Mouse (Mus musculus) midbrain, embryonic 15.5 days (tissue): Measurements from ENCODE around the gene Olfr1109. TPM values are rescaled to one million over a fixed set of nuclear protein-coding genes. Genes with fewer than 3 reads are reported as not detected.

Source experiments
- ATAC-seq: fragments of 200-750 bp; cut with Nextera tagmentation; replicated peaks from 2 replicates; pipeline ENCODE4 v1.8.0; 2017; ENCODE audit warnings: moderate TSS enrichment
- H3K27ac ChIP-seq: fragments of 300-500 bp; sonication (generic); 2 replicates; pipeline ENCODE4 v1.5.1; 2015; ENCODE audit warnings: mild to moderate bottlenecking, inconsistent platforms
- H3K27me3 ChIP-seq: fragments of 300-500 bp; sonication (generic); replicated peaks from 2 replicates; pipeline ENCODE4 v1.6.1; 2015; ENCODE audit warnings: inconsistent platforms
- H3K36me3 ChIP-seq: fragments of 300-500 bp; sonication (generic); replicated peaks from 2 replicates; pipeline ENCODE4 v1.6.1; 2015; ENCODE audit warnings: inconsistent platforms
- H3K4me1 ChIP-seq: fragments of 300-500 bp; sonication (generic); 2 replicates; pipeline ENCODE4 v1.6.1; 2015; ENCODE audit warnings: inconsistent platforms
- H3K4me2 ChIP-seq: fragments of 300-500 bp; sonication (generic); 2 replicates; pipeline ENCODE4 v1.6.1; 2015; ENCODE audit warnings: inconsistent platforms, mild to moderate bottlenecking, moderate library complexity
- H3K4me3 ChIP-seq: fragments of 300-500 bp; sonication (generic); 2 replicates; pipeline ENCODE4 v1.5.1; 2015; ENCODE audit warnings: mild to moderate bottlenecking, inconsistent platforms
- H3K9ac ChIP-seq: fragments of 300-500 bp; sonication (generic); 2 replicates; pipeline ENCODE4 v1.6.1; 2015; ENCODE audit warnings: mild to moderate bottlenecking, inconsistent platforms
- H3K9me3 ChIP-seq: fragments of 300-500 bp; sonication (generic); 2 replicates; pipeline ENCODE4 v1.6.1; 2016; ENCODE audit warnings: inconsistent platforms
- WGBS: fragments of 180-500 bp; shearing (Covaris S2); methylation state at CpG from one replicate; pipeline ENCODE4 v1.1.7; 2015; ENCODE audit warnings: mixed read lengths; 5-methylcytosine and 5-hydroxymethylcytosine counted together
- polyA plus RNA-seq: library from polyadenylated mRNA; unstranded; fragments of >200 nt; fragmentation: Nextera tagmentation; extraction: Ambion mirVana; gene quantifications from 2 replicates; pipeline ENCODE4 v1.2.1, GENCODE M21; 2015

Gene Olfr1109
- polyA plus RNA-seq = not detected in 2 replicates

DNA sequence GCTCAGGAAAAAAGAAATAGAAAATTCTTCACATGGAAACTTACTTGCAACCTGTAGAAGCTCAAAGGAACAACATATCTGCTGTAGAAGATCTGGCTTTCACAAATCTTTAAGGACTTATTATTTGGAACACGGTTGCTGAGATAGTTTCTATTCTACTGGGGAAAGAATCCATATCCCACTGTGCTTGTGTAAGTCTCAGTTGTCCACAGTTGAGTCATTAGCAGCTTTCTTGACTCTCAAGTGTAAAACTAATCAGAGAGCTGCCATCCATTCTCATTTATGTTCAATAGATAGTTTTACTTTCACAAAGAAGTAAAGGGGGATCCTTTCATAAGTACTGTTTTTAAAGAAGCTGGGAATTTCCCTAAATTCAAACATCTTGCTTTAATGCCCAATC lies at the start of gene Olfr1109:
Gene Olfr1109, minus strand, starts transcription at position 101 of the 400 bp plus-strand sequence.
- Histone ChIP-seq H3K4me1 (no peaks in the 10 kb centered on the region), H3K27ac (no peak within 1 kb of the TSS), H3K4me2 (no peak within 1 kb of the TSS), H3K36me3 (no peaks in the 10 kb centered on the region), H3K4me3 (no peak within 1 kb of the TSS), H3K9ac (no peak within 1 kb of the TSS), H3K9me3 (no peaks in the 10 kb centered on the region), H3K27me3 (no peaks in the 10 kb centered on the region)
- no peak for ATAC-seq
- whole genome bisulfite sequencing = 55% methylated on average over 1 of the region's 1 CpGs

DNA sequence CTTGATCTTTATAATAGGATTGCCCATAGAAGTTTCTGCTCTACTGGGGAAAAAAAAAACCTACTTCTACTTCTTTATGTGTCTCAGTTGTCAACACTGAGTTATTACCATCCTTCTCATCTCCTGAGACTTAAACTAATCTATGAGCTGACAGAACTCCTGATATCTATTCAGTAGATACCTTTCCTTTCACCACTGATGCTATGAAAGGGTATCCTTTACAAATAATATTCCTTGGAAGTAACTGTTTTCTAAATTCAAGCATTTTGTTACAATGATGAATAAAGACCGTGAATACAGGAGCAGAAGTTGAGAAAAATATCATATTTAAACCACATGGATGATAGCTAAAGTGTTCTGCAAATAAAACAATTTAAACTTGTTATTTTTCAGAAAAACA lies 44.4 kb upstream of the Olfr1109 start, which contains the start of gene Olfr1110:
Gene Olfr1110, minus strand, starts transcription at position 101 of the 400 bp plus-strand sequence.
- no peak for ATAC-seq
- Histone ChIP-seq H3K27me3 (no peaks in the 10 kb centered on the region), H3K27ac (no peak within 1 kb of the TSS), H3K36me3 (no peaks in the 10 kb centered on the region), H3K9me3 (no peaks in the 10 kb centered on the region), H3K4me2 (no peak within 1 kb of the TSS), H3K4me1 (no peaks in the 10 kb centered on the region), H3K4me3 (no peak within 1 kb of the TSS), H3K9ac (no peak within 1 kb of the TSS)
- 84% methylated on average over 1 of the region's 1 CpGs for WGBS

DNA sequence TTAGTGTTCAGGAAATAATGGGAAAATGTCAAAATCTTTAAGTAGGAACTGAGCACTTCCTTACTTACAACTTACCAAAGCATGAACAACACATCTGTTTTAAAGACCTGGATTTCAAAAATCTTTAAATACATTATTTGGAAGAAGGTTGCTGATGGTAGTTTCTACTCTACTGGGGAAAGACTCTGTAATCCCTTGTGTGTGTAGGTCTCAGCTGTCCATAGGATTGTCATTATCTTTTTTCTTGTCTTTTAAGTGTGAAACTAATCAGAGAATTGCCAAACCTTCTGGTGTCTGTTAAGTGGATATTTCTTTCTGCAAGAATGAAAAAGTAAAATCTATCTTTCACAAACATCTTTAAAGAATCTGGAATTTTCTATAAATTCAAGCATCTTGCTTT lies 18.7 kb upstream of the Olfr1109 start, which contains the start of gene Olfr259:
Gene Olfr259, minus strand, starts transcription at position 101 of the 400 bp plus-strand sequence.
- no peak for ATAC-seq
- H3K4me2 ChIP-seq = no peak within 1 kb of the TSS
- no peaks in the 10 kb centered on the region for H3K9me3 ChIP-seq
- no peaks in the 10 kb centered on the region for H3K36me3 ChIP-seq
- H3K4me3 ChIP-seq = no peak within 1 kb of the TSS
- H3K9ac ChIP-seq = no peak within 1 kb of the TSS
- no peak within 1 kb of the TSS for H3K27ac ChIP-seq
- H3K27me3 ChIP-seq = no peaks in the 10 kb centered on the region
- H3K4me1 ChIP-seq = no peaks in the 10 kb centered on the region

DNA sequence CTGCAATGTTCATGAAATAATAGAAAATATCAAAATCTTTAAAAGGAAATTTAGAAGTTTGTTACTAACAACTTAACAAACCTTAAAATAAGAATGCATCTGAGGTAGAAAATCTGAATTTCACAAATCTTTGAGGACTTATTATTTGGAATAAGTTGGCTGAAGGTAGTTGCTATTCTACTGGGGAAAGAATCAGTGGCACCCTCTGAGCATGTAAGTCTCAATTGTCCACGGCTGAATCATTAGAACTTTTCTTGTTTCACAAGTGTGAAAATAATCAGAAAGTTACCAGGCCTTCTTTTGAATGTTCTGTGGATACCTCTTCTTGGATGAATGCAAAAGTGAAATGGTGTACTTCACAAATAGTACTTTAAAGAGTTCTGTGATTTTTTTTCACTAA lies 20.1 kb downstream of the Olfr1109 start, which contains the start of gene Olfr1107:
Gene Olfr1107, minus strand, starts transcription at position 101 of the 400 bp plus-strand sequence.
- Histone ChIP-seq H3K27me3 (no peaks in the 10 kb centered on the region), H3K27ac (no peak within 1 kb of the TSS), H3K9me3 (no peaks in the 10 kb centered on the region), H3K4me2 (no peak within 1 kb of the TSS), H3K4me3 (no peak within 1 kb of the TSS), H3K4me1 (no peaks in the 10 kb centered on the region), H3K36me3 (no peaks in the 10 kb centered on the region), H3K9ac (no peak within 1 kb of the TSS)
- ATAC-seq = no peak
- WGBS = 84% methylated on average over 1 of the region's 1 CpGs

GRCm38 (mm10) chr2:87052173-87052572 lies 43.6 kb downstream of the Olfr1109 start, which contains the start of gene Olfr1106:
TSS of gene Olfr1106 (minus strand) at chr2:87052273.
- no peak within 1 kb of the TSS for H3K27ac ChIP-seq
- H3K4me2 ChIP-seq = no peak within 1 kb of the TSS
- H3K4me3 ChIP-seq = no peak within 1 kb of the TSS
- no peak within 1 kb of the TSS for H3K9ac ChIP-seq
- no peaks in the 10 kb centered on the region for H3K27me3 ChIP-seq
- H3K36me3 ChIP-seq = no peaks in the 10 kb centered on the region
- ATAC-seq = no peak
- H3K9me3 ChIP-seq = no peaks in the 10 kb centered on the region
- WGBS = 83% methylated on average over 1 of the region's 1 CpGs
- no peaks in the 10 kb centered on the region for H3K4me1 ChIP-seq

Other genes starting within 250 kb of the Olfr1109 start
- not detected in 2 replicates for gene Olfr1095, start 244.3 kb downstream of the Olfr1109 start, polyA plus RNA-seq
- not detected in 2 replicates for gene Gm13723, start 221.2 kb downstream of the Olfr1109 start, polyA plus RNA-seq
- not detected in 2 replicates for gene Olfr1097, start 203.8 kb downstream of the Olfr1109 start, polyA plus RNA-seq
- not detected in 2 replicates for gene Olfr1098, start 171.5 kb downstream of the Olfr1109 start, polyA plus RNA-seq
- not detected in 2 replicates for gene Olfr1099, start 135.3 kb downstream of the Olfr1109 start, polyA plus RNA-seq
- gene Olfr1100, start 116.1 kb downstream of the Olfr1109 start, polyA plus RNA-seq = not detected in 2 replicates
- not detected in 2 replicates for gene Olfr1101, start 104.8 kb downstream of the Olfr1109 start, polyA plus RNA-seq
- not detected in 2 replicates for gene Olfr1102, start 97.6 kb downstream of the Olfr1109 start, polyA plus RNA-seq
- not detected in 2 replicates for gene Olfr1104, start 68.9 kb downstream of the Olfr1109 start, polyA plus RNA-seq
- gene Olfr1105, start 59.5 kb downstream of the Olfr1109 start, polyA plus RNA-seq = not detected in 2 replicates
- gene Olfr1106, start 43.7 kb downstream of the Olfr1109 start, polyA plus RNA-seq = not detected in 2 replicates
- gene Olfr1107, start 20.2 kb downstream of the Olfr1109 start, polyA plus RNA-seq = not detected in 2 replicates
- not detected in 2 replicates for gene Olfr259, start 18.6 kb upstream of the Olfr1109 start, polyA plus RNA-seq
- gene Olfr1110, start 44.3 kb upstream of the Olfr1109 start, polyA plus RNA-seq = not detected in 2 replicates
- not detected in 2 replicates for gene Olfr1111, start 56.6 kb upstream of the Olfr1109 start, polyA plus RNA-seq
- not detected in 2 replicates for gene Olfr1112, start 91.8 kb upstream of the Olfr1109 start, polyA plus RNA-seq
- not detected in 2 replicates for gene Olfr1113, start 113.0 kb upstream of the Olfr1109 start, polyA plus RNA-seq
- not detected in 2 replicates for gene Olfr1115, start 152.0 kb upstream of the Olfr1109 start, polyA plus RNA-seq
- gene Olfr1116, start 171.5 kb upstream of the Olfr1109 start, polyA plus RNA-seq = not detected in 2 replicates
- gene Olfr1118, start 211.6 kb upstream of the Olfr1109 start, polyA plus RNA-seq = not detected in 2 replicates